Mouse (Mus musculus): ENCODE measurements around the gene Cdon.
"Not testable (repeated sequence)": the region's sequence is repeated elsewhere in the genome, so short reads cannot be mapped to it uniquely, and the experiment has no call there.

The Cdon gene

DNA sequence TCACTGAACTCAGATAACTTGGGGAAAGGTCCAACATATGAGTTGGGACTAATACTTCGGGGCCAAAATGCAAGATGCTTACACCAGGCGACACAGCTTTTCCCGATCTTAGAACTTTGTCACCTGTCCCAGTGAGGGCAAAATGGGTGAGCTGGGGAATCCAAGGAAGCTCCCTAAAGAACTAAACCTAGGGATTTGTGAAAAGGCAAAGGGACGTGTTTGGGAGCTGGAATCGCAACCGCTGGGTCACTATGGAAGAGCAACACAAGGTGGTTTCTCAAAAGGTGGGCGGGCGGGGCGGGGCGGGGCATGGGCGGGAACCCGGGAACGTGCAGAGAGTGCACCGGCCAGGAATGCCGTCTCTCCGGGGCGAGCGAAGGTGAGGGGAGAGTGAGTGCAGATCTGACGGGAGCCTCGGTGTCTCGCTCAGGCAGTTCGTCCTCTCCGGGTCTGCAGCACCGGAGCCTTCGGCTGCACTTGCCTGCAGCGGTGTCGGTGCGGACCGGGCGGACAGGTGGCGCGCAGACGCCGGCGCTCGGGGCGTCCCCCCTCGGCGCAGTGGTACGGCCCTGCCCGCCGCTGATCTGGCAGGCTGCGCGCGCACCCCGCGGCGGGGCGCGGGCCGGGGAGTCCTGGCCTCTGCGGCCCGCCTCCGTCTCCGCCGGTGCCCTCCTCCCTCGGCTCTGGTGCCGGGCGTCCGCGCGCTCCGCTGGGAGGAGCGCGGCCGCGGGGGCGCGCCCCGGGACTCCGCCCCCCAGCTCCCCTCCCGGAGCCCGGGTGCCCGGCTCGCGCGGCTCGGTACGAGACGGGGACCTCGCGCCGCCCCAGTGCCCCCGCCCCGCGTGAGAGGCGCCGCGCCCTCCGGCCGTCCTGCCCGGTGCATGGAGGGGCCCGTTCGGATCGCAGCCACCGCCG, at the start of gene Cdon:
Gene Cdon, plus strand, starts transcription at position 324 of the 915 bp plus-strand sequence.
- peak; percentile 92 for DNase-seq

DNA sequence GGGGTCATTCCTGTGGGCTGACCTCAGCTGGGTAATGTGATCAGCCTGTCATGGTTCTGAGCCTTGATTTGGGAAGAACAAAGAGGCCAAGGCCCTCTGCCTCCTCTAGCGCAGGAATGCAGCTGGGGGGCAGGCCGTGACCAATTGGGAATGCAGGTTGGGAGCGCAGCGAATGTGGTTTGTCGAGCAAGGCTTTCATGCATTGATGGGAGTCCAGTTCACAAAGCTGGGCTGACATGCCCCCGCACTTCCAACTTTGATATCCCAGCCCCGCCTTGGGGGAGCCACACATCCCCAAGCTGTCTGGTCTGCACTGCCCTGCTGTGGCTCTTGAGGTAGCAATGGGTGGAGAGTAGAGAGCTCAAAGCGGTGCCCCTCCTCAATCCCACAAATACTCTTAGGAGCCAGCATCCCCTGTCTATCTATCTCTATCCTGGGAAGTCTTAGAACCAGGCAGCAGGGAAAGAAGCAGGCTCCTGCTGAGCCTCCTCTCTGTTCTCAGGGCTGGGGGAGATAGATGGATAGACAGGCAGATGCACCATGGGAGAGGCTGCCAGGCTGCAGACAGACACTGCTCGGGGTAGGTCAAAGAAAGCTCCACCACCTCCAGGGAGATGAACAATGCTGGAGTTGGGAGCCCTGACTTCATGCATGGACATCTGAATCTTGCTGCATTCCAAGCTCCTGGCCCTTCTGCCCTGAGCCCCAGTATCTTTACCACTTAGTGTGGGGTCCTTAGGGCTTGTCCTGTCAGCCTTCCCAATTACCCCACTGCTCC, 48.4 kb upstream of the Cdon start:
- DNase-seq, result no peak

DNA sequence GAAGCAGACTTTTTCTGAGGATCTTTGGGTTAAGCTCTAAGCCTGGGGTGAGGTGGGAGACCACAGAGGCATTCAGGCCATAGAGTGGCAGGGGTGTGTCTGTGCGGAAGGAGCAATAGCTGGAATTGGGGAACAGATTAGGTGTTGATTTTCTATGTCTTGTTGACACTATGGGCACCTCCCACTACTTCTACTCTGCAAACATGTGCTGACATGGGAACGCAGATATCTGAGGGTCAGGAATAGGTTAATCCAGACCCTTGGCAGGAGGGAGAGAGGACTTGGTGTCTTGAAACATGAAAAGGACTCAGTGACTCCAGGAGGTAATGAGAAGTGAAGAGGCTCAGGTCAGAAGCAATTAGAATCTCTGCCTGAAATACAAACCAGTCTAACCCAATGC, 43.0 kb upstream of the Cdon start:
- DNase-seq, result no peak

DNA sequence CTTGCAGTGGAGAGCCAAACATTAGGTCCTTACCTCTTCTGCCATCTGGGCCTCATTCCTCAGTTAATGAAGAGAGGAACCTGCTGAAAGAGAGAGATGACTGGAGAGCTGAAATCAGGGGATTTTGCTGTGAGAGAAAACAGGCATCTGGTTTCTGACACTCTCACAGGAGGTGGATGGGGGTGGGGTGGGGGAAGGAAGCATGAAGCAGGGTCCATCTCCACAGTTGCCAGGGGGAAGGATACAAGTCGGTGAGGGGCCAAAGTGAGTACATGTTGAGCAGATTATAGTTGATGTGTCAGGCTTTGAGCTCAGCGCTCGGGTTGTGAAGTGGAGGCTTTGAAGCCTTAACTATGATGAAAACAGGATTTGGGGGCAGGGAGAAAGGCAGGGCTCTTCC, 41.9 kb upstream of the Cdon start:
- DNase-seq, result no peak

DNA sequence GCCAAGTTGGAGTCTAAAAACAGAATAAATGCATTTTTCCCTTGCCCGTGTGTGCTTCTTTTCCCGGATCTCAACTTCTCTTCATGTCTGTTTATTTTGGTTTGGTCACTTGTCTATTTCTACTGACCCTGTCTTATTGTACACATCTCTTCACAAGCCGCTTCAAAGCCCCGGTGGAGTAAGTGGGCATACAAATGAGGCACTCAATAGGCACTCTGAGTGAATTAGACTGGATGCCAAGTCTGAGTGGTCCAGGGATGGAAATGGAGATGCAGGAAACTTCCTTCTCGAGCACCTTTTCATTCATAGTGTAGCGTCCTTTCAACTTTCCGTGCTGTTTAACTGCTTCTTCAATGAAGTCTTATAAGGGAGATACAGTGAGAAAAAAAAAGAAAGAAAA, 21.0 kb upstream of the Cdon start:
- DNase-seq, result no peak

DNA sequence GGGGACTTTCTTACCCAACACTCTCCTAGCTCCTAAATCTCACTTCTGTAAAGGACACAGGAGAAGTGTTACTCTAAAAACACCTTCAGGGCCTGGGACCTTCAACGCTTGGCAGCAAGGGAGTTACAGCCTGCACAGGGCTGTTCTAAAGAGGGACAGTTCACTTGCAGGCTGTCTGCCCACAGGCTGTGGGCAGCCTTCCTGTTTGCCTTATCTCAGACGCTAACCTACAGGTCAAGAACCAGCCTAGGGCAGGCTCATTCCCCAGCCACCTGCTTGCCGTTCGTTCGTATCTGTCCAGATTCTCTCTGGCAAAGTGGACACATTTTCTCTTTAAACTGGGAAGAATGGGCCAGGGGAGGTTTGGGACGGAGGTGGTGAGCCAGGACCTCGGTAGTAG, 20.5 kb upstream of the Cdon start:
- no peak for DNase-seq

DNA sequence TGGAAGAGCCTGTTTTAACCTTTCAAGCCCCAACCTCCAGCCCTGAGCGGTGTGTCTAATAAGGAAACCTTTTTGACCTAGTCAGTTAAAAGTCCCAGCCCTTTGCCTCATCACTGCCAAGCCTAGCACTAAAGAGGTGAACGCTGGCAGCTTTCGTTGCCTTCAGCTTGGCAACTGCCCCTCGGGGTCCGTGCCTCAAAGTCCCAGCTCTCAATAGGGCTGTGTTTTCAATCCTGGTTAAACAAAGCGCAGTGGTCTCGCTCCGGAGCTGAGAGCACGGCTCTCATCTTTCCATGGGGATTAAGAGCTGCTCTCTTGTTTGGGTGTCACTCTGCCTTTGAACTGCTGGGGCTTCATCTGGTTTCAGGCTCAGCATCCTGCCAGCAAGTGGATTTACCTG, 20.1 kb upstream of the Cdon start:
- no peak for DNase-seq

DNA sequence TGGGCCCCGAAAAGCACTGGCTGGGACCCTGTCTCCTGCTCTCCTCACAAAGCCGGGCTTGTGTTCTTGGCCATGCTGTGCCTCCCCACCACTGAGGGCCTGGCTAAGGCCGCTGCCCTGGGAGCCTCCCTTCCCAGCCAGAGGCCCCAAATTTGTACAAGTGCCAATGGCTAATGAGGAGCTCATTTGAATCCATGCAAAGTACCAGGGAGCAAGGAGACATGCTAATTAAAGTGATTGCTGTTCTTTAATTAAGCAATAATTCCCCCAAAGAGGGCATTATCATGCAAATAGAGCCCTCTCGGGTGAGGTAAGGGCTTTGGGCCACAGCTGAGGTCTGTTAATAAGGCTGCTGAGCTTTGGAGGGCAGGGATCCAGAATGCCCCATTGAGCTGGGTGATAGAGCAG, 18.3 kb upstream of the Cdon start:
- no peak for DNase-seq

DNA sequence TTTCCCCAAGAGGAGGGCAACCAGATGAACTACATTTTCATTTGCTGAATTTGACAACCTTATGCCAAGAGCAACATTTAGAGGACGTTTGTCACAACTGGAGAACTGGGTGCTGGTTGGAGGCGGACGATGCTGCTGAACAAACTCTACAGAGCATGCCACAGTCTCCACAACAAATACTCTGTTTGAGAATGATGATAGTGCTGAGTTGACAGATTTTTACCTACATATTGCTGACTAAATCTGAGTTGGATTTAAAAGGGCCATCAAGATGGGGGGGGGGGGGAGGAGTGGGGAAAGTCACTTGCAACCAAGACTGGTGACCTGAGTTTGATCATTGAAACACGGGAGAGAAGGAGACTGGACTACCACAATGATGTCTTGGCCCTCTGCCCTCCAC, 17.4 kb upstream of the Cdon start:
- DNase-seq, result no peak

- no peak for DNase-seq
Measured at GRCm38 (mm10) chr9:35405038-35405905, 15.7 kb upstream of the Cdon start.

DNA sequence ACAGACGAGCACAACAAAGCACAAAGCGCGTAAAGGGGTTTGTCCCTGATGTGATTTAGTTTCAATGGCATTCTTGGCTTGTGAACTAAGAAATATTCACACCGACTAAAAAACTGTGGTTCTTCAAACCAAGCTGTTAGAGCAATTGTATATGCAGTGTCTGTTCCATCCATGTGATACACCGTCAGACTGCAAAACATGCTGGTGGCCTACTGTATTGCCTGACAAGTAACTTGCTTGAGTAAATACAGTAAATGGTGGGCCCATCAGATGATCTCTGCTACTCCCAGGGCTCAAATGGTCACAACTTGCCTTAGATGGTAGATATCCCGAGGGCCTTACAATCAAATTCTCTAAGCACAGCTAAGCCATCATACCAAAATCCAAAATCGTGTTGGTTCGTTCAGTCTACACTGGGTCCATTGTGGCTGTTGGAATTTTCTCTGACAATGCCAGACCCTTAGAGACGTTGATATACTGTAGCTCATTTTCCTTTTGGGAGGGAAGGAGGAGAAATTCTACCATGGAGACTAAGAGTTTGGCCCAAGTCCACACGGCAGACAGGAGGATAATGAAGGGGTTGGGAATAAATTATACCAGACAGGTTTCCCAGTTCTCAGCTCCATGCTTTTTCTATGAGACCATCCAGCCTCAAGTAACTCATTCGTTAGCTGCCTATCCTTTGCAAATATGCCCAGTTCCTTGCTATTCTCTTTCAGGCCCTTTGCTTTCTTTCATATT, 9.5 kb upstream of the Cdon start:
- DNase-seq, result no peak

- DNase-seq, result no peak
Measured at GRCm38 (mm10) chr9:35411975-35412374, 9.0 kb upstream of the Cdon start.

GRCm38 (mm10) chr9:35421730-35422235, 855 bp downstream of the Cdon start:
- DNase-seq, result peak; percentile 71

GRCm38 (mm10) chr9:35422405-35422941, 1.5 kb downstream of the Cdon start:
- no peak for DNase-seq

GRCm38 (mm10) chr9:35423265-35423664, 2.3 kb downstream of the Cdon start:
- DNase-seq, result no peak

GRCm38 (mm10) chr9:35424671-35425070, 3.7 kb downstream of the Cdon start:
- no peak for DNase-seq

GRCm38 (mm10) chr9:35430476-35430875, 9.5 kb downstream of the Cdon start:
- no peak for DNase-seq

GRCm38 (mm10) chr9:35431396-35431795, 10.5 kb downstream of the Cdon start:
- DNase-seq, result no peak

- not testable (repeated sequence) for DNase-seq
Measured at GRCm38 (mm10) chr9:35432717-35433297, 11.9 kb downstream of the Cdon start.

- no peak for DNase-seq
Measured at GRCm38 (mm10) chr9:35434340-35434739, 13.4 kb downstream of the Cdon start.

DNA sequence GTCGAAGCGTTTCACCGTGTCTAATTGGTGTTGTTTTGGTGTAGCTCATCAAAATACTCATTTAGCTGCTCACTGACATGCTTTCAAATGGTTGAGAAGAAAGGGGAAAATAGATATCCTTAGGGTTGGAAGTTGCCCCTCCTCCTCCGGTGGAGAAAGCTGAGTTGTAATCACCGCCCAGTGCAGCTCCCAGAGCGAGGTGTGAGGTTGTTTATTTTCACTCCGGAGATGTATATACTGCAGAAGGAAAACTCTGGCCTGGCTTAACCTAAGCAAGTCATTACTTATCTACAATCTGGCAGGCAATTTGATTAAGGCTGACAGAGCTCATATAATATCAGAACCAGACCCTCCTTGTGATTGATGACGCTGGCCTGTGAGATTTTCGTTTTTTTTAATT, 14.6 kb downstream of the Cdon start:
- no peak for DNase-seq

Data from cerebellum, adult 11-12 months (tissue).